Mouse (Mus musculus) liver, postnatal 0 days (tissue): ENCODE measurements at regions not wholly inside any gene's neighbourhood (a gene's known extent, or its start where the extent isn't known, plus 50 kb on each side); places are given as distances from the start of the nearest gene placed in this dataset.

Experiments used
- CTCF ChIP-seq: sonication (generic); IDR thresholded peaks from 2 replicates; pipeline ENCODE4 v1.5.1; 2016; ENCODE audit warnings: antibody characterized with exemption, low read depth
- EP300 ChIP-seq: IDR thresholded peaks from 2 replicates; pipeline ENCODE4 v1.6.1; 2016; ENCODE audit warnings: antibody characterized with exemption, low read depth, mild to moderate bottlenecking

DNA sequence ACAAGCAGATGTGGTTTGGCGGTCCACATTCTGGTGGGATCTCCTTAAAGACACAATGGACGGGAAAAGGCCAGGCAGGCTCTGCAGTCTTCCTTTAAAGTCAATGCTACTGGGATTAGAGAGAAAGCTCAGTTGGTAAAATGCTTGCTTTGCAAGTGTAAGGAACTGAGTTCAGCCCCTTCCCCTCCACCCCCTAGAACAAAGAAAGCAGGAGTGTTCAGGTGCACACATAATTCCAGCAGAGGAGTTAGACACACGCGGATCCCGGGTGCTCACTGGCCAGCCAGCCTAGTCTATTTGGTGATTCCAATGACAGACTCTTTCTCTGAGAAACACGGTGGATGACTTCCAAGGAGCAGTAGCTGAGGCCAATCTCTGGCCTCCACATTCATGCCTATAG, 213.0 kb upstream of the Zfp64 start:
- TF ChIP-seq CTCF (no peak), EP300 (no peak)
